Mouse (Mus musculus): ENCODE results near the gene Cryzl2.
A peak's percentile ranks its signal among the peaks of the same experiment; 100 is the strongest.

DNA sequence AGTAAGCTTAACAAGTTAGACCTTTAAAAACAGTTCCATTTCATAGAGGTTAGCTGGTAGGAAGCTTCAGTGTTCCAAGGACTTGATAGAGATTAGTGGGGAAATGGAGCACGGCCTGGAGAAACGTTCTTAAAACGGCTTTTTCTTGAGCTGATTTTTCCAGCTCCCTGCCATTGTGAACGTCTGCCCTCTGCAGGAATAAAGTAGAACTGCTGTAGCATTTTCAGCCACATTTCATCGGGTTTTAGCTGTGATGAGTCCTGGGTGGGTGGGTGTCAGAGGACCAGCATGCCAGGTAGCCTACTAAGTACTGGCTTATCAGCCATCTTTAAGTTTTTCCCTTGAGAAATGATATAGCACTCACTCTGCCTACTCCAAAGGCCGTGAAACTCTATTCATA lies 78.1 kb downstream of the Cryzl2 start:
- TF ChIP-seq CEBPB (IDR thresholded peaks at IDR 0.05; ENCODE audit: low read depth) (no peak), CTCF (IDR thresholded peaks at IDR 0.05; ENCODE audit: control insufficient read depth, insufficient read depth, insufficient read length) (peak; percentile 12), MAX (IDR thresholded peaks at IDR 0.05) (no peak)

Measured in C2C12 (cell line).